Mouse (Mus musculus): ENCODE measurements around the gene Mtor. TPM values are rescaled to one million over a fixed set of nuclear protein-coding genes. Genes with fewer than 3 reads are reported as not detected.

Mtor gene
- polyA plus RNA-seq, 1 experiment from 2014 or later, result 15.2 TPM

DNA sequence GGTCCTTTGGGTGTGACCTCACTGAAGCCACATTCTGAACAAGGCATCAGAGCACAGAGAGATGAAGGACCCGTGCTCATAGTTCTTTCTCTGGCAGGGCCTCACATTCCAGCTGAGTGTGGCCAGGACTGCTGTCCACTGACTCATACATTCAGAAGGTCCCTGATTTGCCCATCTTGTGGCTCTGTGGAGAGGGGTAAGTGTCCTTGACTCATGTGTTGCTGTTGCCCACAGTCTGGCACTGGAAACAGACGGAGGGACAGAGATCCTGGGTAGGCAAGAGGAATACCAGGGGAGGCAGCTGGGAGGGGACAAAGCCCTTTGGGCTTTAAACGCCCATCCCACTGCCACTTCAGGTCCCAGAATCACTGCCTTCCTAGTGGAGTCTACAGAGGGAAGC is 13.3 kb upstream of the Mtor start:
- H3K27ac ChIP-seq (ENCODE audit: low read length), result no peak overlapping the region
- no peak overlapping the region for H3K4me3 ChIP-seq (replicated peaks; ENCODE audit: low read length)
- no peaks in the 10 kb centered on the region for H3K27me3 ChIP-seq (ENCODE audit: control insufficient read depth, insufficient read depth, low read length)
- 0 out of 2 replicates have a peak, but pooled peaks cover under 1% of the 10 kb centered on the region for H3K4me1 ChIP-seq (ENCODE audit: control insufficient read depth, insufficient read depth, low read length)
- H3K4me2 ChIP-seq (ENCODE audit: low read depth, low read length), result no peak overlapping the region
- no peak overlapping the region for H3K9ac ChIP-seq (ENCODE audit: low read length)
- H3K9me3 ChIP-seq (replicated peaks; ENCODE audit: control insufficient read depth, low read length), result no peaks in the 10 kb centered on the region
- H3K36me3 ChIP-seq (ENCODE audit: control insufficient read depth, insufficient read depth, low read length), result no peaks in the 10 kb centered on the region
- ATAC-seq (ENCODE audit: insufficient read depth, low FRiP score), result no peak
- WGBS, result 85% methylated on average over 3 of the region's 3 CpGs

DNA sequence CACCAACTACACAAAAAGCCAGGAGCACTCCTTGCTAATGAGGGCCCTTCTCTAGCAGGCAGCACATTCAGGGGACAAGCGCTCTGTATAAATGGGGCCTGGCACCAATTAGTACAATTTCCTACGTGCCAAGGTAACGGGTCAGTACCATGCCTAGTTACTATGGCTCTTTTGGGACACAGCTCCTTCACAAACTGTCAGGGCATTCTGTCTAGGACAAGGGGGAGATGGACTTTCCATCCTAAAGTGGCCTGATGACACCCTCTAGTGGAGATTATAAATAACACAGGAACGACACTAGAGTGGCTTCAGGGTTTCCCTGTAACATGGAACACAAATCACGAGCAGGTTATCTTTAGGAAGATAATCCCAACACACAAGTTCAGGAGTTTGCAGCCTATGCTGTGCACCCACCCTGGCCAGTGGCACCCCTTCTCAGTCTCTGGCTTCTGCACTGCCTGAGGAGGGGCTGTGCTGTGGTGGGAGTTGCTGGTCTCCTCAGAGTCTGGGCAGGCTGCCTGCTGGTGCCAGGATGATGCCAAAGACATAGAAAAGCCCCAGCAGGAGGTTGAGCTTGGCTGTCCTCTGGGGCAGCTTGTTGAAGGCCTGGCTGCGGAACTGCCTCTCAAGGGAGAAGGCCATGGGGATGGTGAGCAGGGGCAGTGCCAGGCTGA is 12.6 kb upstream of the Mtor start:
- Histone ChIP-seq H3K27ac (ENCODE audit: low read length) (no peak overlapping the region), H3K9ac (ENCODE audit: low read length) (no peak overlapping the region), H3K9me3 (replicated peaks; ENCODE audit: control insufficient read depth, low read length) (no peaks in the 10 kb centered on the region), H3K27me3 (ENCODE audit: control insufficient read depth, insufficient read depth, low read length) (no peaks in the 10 kb centered on the region), H3K36me3 (ENCODE audit: control insufficient read depth, insufficient read depth, low read length) (no peaks in the 10 kb centered on the region), H3K4me2 (ENCODE audit: low read depth, low read length) (no peak overlapping the region), H3K4me3 (replicated peaks; ENCODE audit: low read length) (no peak overlapping the region), H3K4me1 (ENCODE audit: control insufficient read depth, insufficient read depth, low read length) (0 out of 2 replicates have a peak, but pooled peaks cover 2% of the 10 kb centered on the region)
- ATAC-seq (ENCODE audit: insufficient read depth, low FRiP score), result no peak
- WGBS, result 64% methylated on average over 6 of the region's 6 CpGs

DNA sequence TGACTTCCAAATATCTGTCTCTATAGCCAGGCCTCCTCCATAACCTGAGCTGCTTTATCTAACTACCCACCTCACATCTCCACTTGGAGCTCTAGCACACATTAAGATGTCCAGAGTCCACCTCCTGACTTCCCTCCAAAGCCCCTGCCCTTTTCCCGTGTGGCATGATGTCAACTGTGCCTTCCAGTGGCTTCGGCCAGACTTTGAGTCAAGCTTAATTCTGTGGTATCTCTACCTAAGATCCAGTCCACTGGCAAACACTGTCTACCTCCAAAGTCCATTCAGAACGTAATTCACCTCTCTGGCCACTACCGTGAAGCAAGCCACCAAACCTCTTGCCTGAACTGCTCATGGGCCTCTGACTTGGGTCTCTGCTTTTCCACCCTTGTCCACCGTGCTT is 6.5 kb upstream of the Mtor start:
- no peak overlapping the region for H3K4me3 ChIP-seq (replicated peaks; ENCODE audit: low read length)
- no peak for ATAC-seq (ENCODE audit: insufficient read depth, low FRiP score)
- H3K9ac ChIP-seq (ENCODE audit: low read length), result no peak overlapping the region
- H3K9me3 ChIP-seq (replicated peaks; ENCODE audit: control insufficient read depth, low read length), result no peaks in the 10 kb centered on the region
- 92% methylated on average over 5 of the region's 5 CpGs for WGBS
- H3K27ac ChIP-seq (ENCODE audit: low read length), result no peak overlapping the region
- no peaks in the 10 kb centered on the region for H3K27me3 ChIP-seq (ENCODE audit: control insufficient read depth, insufficient read depth, low read length)
- H3K36me3 ChIP-seq (ENCODE audit: control insufficient read depth, insufficient read depth, low read length), result no peaks in the 10 kb centered on the region
- H3K4me1 ChIP-seq (ENCODE audit: control insufficient read depth, insufficient read depth, low read length), result peaks cover 11% of the 10 kb centered on the region
- no peak overlapping the region for H3K4me2 ChIP-seq (ENCODE audit: low read depth, low read length)

DNA sequence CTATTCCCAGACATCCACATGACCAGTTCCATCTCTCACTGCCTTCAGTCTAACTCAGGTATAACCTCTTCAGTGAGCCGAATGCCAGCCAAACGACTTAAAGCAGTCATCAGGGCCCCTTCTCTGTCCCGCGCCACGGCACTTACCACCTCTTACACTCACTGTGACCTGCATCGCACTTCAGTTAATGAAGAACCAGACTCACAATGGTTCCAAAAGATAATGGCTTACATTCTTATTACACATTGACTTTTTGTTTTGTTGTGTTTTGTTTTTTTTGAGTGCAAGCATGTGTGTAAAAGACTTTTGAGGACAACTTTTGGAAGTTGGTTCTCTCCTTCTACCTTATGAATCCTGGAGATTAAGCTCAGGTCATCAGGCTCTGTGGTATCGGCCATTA is 5.8 kb upstream of the Mtor start:
- no peak overlapping the region for H3K4me3 ChIP-seq (replicated peaks; ENCODE audit: low read length)
- H3K27me3 ChIP-seq (ENCODE audit: control insufficient read depth, insufficient read depth, low read length), result no peaks in the 10 kb centered on the region
- H3K4me1 ChIP-seq (ENCODE audit: control insufficient read depth, insufficient read depth, low read length), result peaks cover 11% of the 10 kb centered on the region
- ATAC-seq (ENCODE audit: insufficient read depth, low FRiP score), result no peak
- H3K4me2 ChIP-seq (ENCODE audit: low read depth, low read length), result no peak overlapping the region
- WGBS, result 84% methylated on average over 7 of the region's 7 CpGs
- no peak overlapping the region for H3K9ac ChIP-seq (ENCODE audit: low read length)
- no peak overlapping the region for H3K27ac ChIP-seq (ENCODE audit: low read length)
- H3K9me3 ChIP-seq (replicated peaks; ENCODE audit: control insufficient read depth, low read length), result no peaks in the 10 kb centered on the region
- H3K36me3 ChIP-seq (ENCODE audit: control insufficient read depth, insufficient read depth, low read length), result no peaks in the 10 kb centered on the region

DNA sequence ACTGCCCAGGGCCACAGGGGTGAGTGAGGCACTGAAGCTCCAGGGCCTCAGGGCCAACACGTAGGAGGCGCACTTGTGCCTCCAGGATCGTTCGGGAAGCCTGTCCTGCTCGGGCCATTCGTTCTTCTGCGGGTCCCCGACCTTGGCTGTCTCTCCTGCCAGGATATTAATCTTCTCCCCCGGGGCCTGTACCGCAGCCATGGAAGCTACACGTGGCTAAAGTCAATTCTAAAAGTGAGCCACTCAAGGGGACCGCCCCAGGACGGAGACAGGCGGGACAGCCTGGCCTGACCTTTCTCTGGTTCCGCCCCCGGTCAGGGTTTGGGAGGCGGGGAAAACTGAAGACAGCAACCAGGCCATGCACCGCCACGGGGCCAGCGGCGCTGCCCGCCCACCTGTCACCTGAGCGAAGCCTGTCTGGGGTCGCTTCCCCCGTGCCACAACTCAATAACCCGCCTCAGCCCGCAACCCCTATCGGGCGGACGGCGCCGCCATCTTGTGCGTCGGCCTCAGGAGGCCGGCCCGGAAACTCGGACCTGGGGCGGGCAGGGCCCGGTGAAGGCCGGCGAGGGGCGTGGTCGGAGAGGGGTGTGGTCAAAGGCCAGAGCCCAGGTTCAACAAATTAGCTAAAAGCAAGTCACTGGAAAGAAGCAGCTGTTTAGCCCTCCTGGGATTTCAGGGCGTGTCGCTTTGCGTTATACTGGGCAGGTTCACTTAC is 4.0 kb upstream of the Mtor start, which contains the start of gene Ubiad1:
Gene Ubiad1, minus strand, starts transcription at position 522 of the 718 bp plus-strand sequence.
- Histone ChIP-seq H3K4me2 (ENCODE audit: low read depth, low read length) (peak within 1 kb of the TSS; percentile 84), H3K9ac (ENCODE audit: low read length) (peak within 1 kb of the TSS; percentile 92), H3K27ac (ENCODE audit: low read length) (peak within 1 kb of the TSS; percentile 71), H3K4me3 (replicated peaks; ENCODE audit: low read length) (peak within 1 kb of the TSS; percentile 87), H3K4me1 (ENCODE audit: control insufficient read depth, insufficient read depth, low read length) (peaks cover 15% of the 10 kb centered on the region), H3K36me3 (ENCODE audit: control insufficient read depth, insufficient read depth, low read length) (no peaks in the 10 kb centered on the region), H3K27me3 (ENCODE audit: control insufficient read depth, insufficient read depth, low read length) (no peaks in the 10 kb centered on the region), H3K9me3 (replicated peaks; ENCODE audit: control insufficient read depth, low read length) (no peaks in the 10 kb centered on the region)
- under 1% methylated on average over 46 of the region's 46 CpGs for WGBS
- peak; percentile 79 for ATAC-seq (ENCODE audit: insufficient read depth, low FRiP score)

DNA sequence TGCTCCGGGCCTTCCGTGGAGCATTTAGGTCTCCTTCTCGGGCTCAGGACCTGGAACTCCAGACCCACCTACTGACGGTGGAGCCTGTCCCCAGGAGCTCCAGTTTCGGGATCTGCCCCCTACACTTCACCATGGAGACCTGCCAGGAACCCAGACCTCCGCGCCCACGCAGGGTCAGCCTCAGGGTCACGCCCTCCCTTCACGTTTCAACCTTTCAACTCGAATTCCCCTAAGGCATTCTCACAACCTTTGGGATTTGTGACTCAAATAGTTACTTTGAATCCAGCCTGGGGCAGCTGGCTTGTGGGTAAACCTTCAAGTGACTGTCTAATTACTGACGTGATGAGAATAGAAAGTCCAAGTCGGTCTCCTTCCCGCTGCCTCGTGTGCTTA is 438 bp downstream of the Mtor start:
- peak overlapping the region; percentile 92 for H3K9ac ChIP-seq (ENCODE audit: low read length)
- H3K27me3 ChIP-seq (ENCODE audit: control insufficient read depth, insufficient read depth, low read length), result no peaks in the 10 kb centered on the region
- H3K4me1 ChIP-seq (ENCODE audit: control insufficient read depth, insufficient read depth, low read length), result peaks cover 10% of the 10 kb centered on the region
- peak overlapping the region; percentile 81 for H3K4me2 ChIP-seq (ENCODE audit: low read depth, low read length)
- H3K4me3 ChIP-seq (replicated peaks; ENCODE audit: low read length), result peak overlapping the region; percentile 99
- no peak; the same call in 1 of the 2 replicates for ATAC-seq (ENCODE audit: insufficient read depth, low FRiP score)
- WGBS, result under 1% methylated on average over 15 of the region's 15 CpGs
- H3K36me3 ChIP-seq (ENCODE audit: control insufficient read depth, insufficient read depth, low read length), result peaks cover 10% of the 10 kb centered on the region
- H3K9me3 ChIP-seq (replicated peaks; ENCODE audit: control insufficient read depth, low read length), result no peaks in the 10 kb centered on the region
- peak overlapping the region; percentile 52 for H3K27ac ChIP-seq (ENCODE audit: low read length)

DNA sequence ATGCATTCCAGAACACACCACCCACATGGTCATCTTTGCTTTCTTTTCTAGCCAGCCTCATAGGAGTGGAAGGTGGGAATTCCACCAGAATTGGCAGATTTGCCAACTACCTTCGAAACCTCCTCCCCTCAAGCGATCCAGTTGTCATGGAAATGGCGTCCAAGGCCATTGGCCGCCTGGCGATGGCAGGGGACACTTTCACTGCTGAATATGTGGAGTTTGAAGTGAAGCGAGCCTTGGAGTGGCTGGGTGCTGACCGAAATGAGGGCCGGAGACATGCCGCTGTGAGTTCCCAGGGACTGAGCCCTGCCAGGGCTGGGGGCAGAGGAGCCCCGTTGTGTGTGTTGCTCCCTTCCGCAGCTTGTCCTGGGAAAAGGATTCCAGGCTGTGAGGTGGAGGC is 5.3 kb downstream of the Mtor start:
- Histone ChIP-seq H3K36me3 (ENCODE audit: control insufficient read depth, insufficient read depth, low read length) (peaks cover 19% of the 10 kb centered on the region), H3K9me3 (replicated peaks; ENCODE audit: control insufficient read depth, low read length) (no peaks in the 10 kb centered on the region), H3K4me2 (ENCODE audit: low read depth, low read length) (no peak overlapping the region), H3K9ac (ENCODE audit: low read length) (no peak overlapping the region), H3K4me3 (replicated peaks; ENCODE audit: low read length) (no peak overlapping the region), H3K27me3 (ENCODE audit: control insufficient read depth, insufficient read depth, low read length) (no peaks in the 10 kb centered on the region), H3K4me1 (ENCODE audit: control insufficient read depth, insufficient read depth, low read length) (peaks cover 7% of the 10 kb centered on the region), H3K27ac (ENCODE audit: low read length) (no peak overlapping the region)
- 93% methylated on average over 11 of the region's 11 CpGs for WGBS
- ATAC-seq (ENCODE audit: insufficient read depth, low FRiP score), result no peak

DNA sequence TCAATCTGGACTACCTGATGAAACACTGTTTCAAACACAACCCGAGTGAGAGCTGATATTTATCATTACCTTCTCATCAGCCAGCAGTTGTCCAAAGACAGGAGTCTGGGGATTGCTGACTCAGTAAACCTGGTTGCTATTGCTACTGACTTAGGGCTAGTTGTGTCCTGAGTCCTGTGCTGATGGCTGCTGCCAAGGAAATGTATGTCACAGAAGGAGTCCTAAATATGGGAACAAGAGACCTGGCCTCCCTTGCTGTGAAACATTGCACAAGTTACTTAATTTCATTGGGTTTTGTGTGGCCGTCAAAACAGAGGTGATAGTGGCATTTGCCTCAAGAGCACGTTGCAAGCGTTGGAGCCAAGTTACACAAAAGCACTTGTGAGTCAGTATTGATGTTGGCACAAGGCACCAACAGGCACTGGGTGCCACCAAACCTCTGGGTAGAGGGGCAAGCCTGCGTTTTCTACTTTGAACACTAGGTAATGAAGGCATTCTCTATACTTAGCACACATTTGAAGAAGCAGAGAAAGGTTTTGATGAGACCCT is 7.1 kb downstream of the Mtor start:
- Histone ChIP-seq H3K27me3 (ENCODE audit: control insufficient read depth, insufficient read depth, low read length) (no peaks in the 10 kb centered on the region), H3K36me3 (ENCODE audit: control insufficient read depth, insufficient read depth, low read length) (peaks cover 20% of the 10 kb centered on the region), H3K9ac (ENCODE audit: low read length) (no peak overlapping the region), H3K9me3 (replicated peaks; ENCODE audit: control insufficient read depth, low read length) (no peaks in the 10 kb centered on the region), H3K4me1 (ENCODE audit: control insufficient read depth, insufficient read depth, low read length) (no peaks in the 10 kb centered on the region), H3K4me3 (replicated peaks; ENCODE audit: low read length) (no peak overlapping the region), H3K4me2 (ENCODE audit: low read depth, low read length) (no peak overlapping the region), H3K27ac (ENCODE audit: low read length) (no peak overlapping the region)
- no peak for ATAC-seq (ENCODE audit: insufficient read depth, low FRiP score)
- 90% methylated on average over 5 of the region's 5 CpGs for WGBS

DNA sequence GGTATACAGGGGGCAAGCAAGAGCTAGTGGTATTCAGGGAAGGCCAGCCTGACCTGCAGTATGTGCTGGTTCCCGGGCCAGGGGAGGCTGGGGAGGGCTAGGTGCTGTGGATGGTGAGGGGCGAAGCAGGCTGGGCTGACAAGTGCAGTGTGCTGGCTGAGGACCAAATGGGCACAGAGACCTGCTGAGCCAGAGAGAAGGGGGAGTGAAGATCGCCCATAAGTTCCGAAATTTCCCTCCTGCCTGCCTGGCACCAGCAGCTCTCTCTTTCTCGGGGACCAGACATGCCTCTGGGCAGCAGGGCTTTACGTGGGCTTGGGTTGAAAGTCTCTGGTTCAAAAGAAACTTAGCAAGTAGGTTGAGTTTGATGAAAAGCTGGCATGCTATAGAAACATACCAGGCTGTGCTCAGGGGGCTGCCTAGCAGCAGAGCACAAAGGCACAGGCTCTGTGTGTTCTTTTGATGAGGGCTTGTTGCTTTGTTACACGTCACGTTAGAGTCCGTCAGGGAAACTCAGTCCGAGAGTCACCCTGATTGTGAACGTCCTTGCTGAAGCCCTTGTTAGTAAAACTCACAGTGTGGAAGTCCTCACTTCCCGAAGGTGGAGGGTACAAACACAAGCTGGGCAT is 12.4 kb downstream of the Mtor start:
- no peaks in the 10 kb centered on the region for H3K27me3 ChIP-seq (ENCODE audit: control insufficient read depth, insufficient read depth, low read length)
- H3K4me3 ChIP-seq (replicated peaks; ENCODE audit: low read length), result no peak overlapping the region
- peaks cover 21% of the 10 kb centered on the region; the same call in 1 of the 2 replicates for H3K36me3 ChIP-seq (ENCODE audit: control insufficient read depth, insufficient read depth, low read length)
- H3K4me1 ChIP-seq (ENCODE audit: control insufficient read depth, insufficient read depth, low read length), result no peaks in the 10 kb centered on the region
- WGBS, result 89% methylated on average over 12 of the region's 12 CpGs
- H3K27ac ChIP-seq (ENCODE audit: low read length), result no peak overlapping the region
- ATAC-seq (ENCODE audit: insufficient read depth, low FRiP score), result no peak
- H3K9me3 ChIP-seq (replicated peaks; ENCODE audit: control insufficient read depth, low read length), result no peaks in the 10 kb centered on the region
- no peak overlapping the region for H3K9ac ChIP-seq (ENCODE audit: low read length)
- H3K4me2 ChIP-seq (ENCODE audit: low read depth, low read length), result no peak overlapping the region

Measured in stomach, embryonic 16.5 days (tissue).